Mouse (Mus musculus): ENCODE results near the gene Olfr279.

Gene Olfr279

GRCm38 (mm10) chr15:98492102-98492501 lies at the start of gene Olfr279:
Gene Olfr279, plus strand, starts transcription at chr15:98492402.
- no peak for DNase-seq (ENCODE audit: low spot score)

- no peak for DNase-seq (ENCODE audit: low spot score)
Observed at GRCm38 (mm10) chr15:98444561-98444960, 47.6 kb upstream of the Olfr279 start.

GRCm38 (mm10) chr15:98448521-98448920 lies 43.7 kb upstream of the Olfr279 start:
- DNase-seq (ENCODE audit: low spot score): no peak

GRCm38 (mm10) chr15:98452288-98452687 lies 39.9 kb upstream of the Olfr279 start, which contains the start of gene Olfr281:
Gene Olfr281, plus strand, starts transcription at chr15:98452588.
- DNase-seq (ENCODE audit: low spot score): no peak

- DNase-seq (ENCODE audit: low spot score): no peak
Observed at GRCm38 (mm10) chr15:98469596-98469995, 22.6 kb upstream of the Olfr279 start, which contains the start of gene OR5BS1P. Gene OR5BS1P, plus strand, starts transcription at chr15:98469896.

GRCm38 (mm10) chr15:98471539-98471938 lies 20.7 kb upstream of the Olfr279 start:
- DNase-seq (ENCODE audit: low spot score): no peak

- no peak for DNase-seq (ENCODE audit: low spot score)
Observed at GRCm38 (mm10) chr15:98474958-98475357, 17.2 kb upstream of the Olfr279 start.

GRCm38 (mm10) chr15:98475382-98475781 lies 16.8 kb upstream of the Olfr279 start:
- DNase-seq (ENCODE audit: low spot score): peak; percentile 40

- DNase-seq (ENCODE audit: low spot score): no peak
Observed at GRCm38 (mm10) chr15:98476281-98476680, 15.9 kb upstream of the Olfr279 start.

- DNase-seq (ENCODE audit: low spot score): no peak
Observed at GRCm38 (mm10) chr15:98479568-98480102, 12.6 kb upstream of the Olfr279 start.

- DNase-seq (ENCODE audit: low spot score): no peak
Observed at GRCm38 (mm10) chr15:98482701-98483100, 9.5 kb upstream of the Olfr279 start, which contains the start of gene Lalba. Gene Lalba, minus strand, starts transcription at chr15:98482721.

GRCm38 (mm10) chr15:98483907-98484886 lies 8.0 kb upstream of the Olfr279 start:
- DNase-seq (ENCODE audit: low spot score): no peak

- no peak for DNase-seq (ENCODE audit: low spot score)
Observed at GRCm38 (mm10) chr15:98486433-98487021, 5.7 kb upstream of the Olfr279 start.

- DNase-seq (ENCODE audit: low spot score): no peak
Observed at GRCm38 (mm10) chr15:98491332-98491731, 870 bp upstream of the Olfr279 start.

GRCm38 (mm10) chr15:98497631-98498030 lies 5.4 kb downstream of the Olfr279 start:
- no peak for DNase-seq (ENCODE audit: low spot score)

GRCm38 (mm10) chr15:98503317-98503716 lies 11.1 kb downstream of the Olfr279 start:
- no peak for DNase-seq (ENCODE audit: low spot score)

GRCm38 (mm10) chr15:98504514-98504913 lies 12.3 kb downstream of the Olfr279 start:
- DNase-seq (ENCODE audit: low spot score): peak; percentile 64

- DNase-seq (ENCODE audit: low spot score): no peak
Observed at GRCm38 (mm10) chr15:98506253-98506957, 14.2 kb downstream of the Olfr279 start.

GRCm38 (mm10) chr15:98507321-98507720 lies 15.1 kb downstream of the Olfr279 start:
- DNase-seq (ENCODE audit: low spot score): no peak

GRCm38 (mm10) chr15:98509387-98509786 lies 17.2 kb downstream of the Olfr279 start:
- no peak for DNase-seq (ENCODE audit: low spot score)

GRCm38 (mm10) chr15:98510438-98511385 lies 18.5 kb downstream of the Olfr279 start:
- peak; percentile 73 for DNase-seq (ENCODE audit: low spot score)

All from urinary bladder, postnatal 25 days (tissue).